Mouse (Mus musculus) forebrain, postnatal 0 days (tissue): ENCODE measurements around the gene Sobp. TPM values are rescaled to one million over a fixed set of nuclear protein-coding genes. Genes with fewer than 3 reads are reported as not detected.

Experiments
- ATAC-seq: fragments of 200-750 bp; cut with Nextera tagmentation; 2 replicates; pipeline ENCODE4 v1.8.0; 2017; ENCODE audit warnings: mild to moderate bottlenecking, moderate library complexity
- DNase-seq: peaks from one replicate; pipeline ENCODE4 v3.0.0-alpha.2; 2015
- H3K27ac ChIP-seq: fragments of 300-500 bp; sonication (generic); 2 replicates; pipeline ENCODE4 v1.5.1; 2014; ENCODE audit warnings: low read depth, mild to moderate bottlenecking, antibody characterized with exemption, low read length, moderate library complexity, mixed read lengths
- H3K27me3 ChIP-seq: fragments of 300-500 bp; sonication (generic); 2 replicates; pipeline ENCODE4 v1.6.1; 2014; ENCODE audit warnings: mild to moderate bottlenecking, low read length, mixed read lengths; ENCODE audit not compliant: insufficient read depth
- H3K36me3 ChIP-seq: fragments of 300-500 bp; sonication (generic); 2 replicates; pipeline ENCODE4 v1.6.1; 2014; ENCODE audit warnings: mild to moderate bottlenecking, moderate library complexity; ENCODE audit not compliant: insufficient read depth
- H3K4me1 ChIP-seq: fragments of 300-500 bp; sonication (generic); 2 replicates; pipeline ENCODE4 v1.6.1; 2014; ENCODE audit warnings: antibody characterized with exemption; ENCODE audit not compliant: insufficient read depth
- H3K4me2 ChIP-seq: fragments of 300-500 bp; sonication (generic); 2 replicates; pipeline ENCODE4 v1.6.1; 2014; ENCODE audit warnings: low read depth, mild to moderate bottlenecking, moderate library complexity
- H3K4me3 ChIP-seq: fragments of 300-500 bp; sonication (generic); 2 replicates; pipeline ENCODE4 v1.5.1; 2014; ENCODE audit warnings: low read depth, low read length, mixed read lengths
- H3K9ac ChIP-seq: fragments of 300-500 bp; sonication (generic); 2 replicates; pipeline ENCODE4 v1.6.1; 2014; ENCODE audit warnings: mild to moderate bottlenecking
- H3K9me3 ChIP-seq: fragments of 300-500 bp; sonication (generic); 2 replicates; pipeline ENCODE4 v1.6.1; 2016; ENCODE audit warnings: low read length
- CTCF ChIP-seq: sonication (generic); IDR thresholded peaks from 2 replicates; pipeline ENCODE4 v1.5.1; 2016; ENCODE audit warnings: antibody characterized with exemption, control low read depth, low read depth
- WGBS: fragments of 180-500 bp; shearing (Covaris S2); extraction: QIAGEN DNeasy Blood & Tissue Kit; methylation state at CpG from one replicate; pipeline ENCODE4 v1.1.7; 2014; 5-methylcytosine and 5-hydroxymethylcytosine counted together
- polyA plus RNA-seq: library from polyadenylated mRNA; unstranded; fragments of >200 nt; fragmentation: Nextera tagmentation; extraction: Ambion mirVana; gene quantifications from 2 replicates; pipeline ENCODE4 v1.2.1, GENCODE M21; 2015
- total RNA-seq: library from RNA; depleted of rRNA; stranded (reverse); fragments of >200 nt; gene quantifications from 2 replicates; pipeline ENCODE4 v1.2.3, GENCODE M21; 2014

The Sobp gene
- total and polyA plus RNA-seq, 2 experiments from 2014 or later, result 19.9 to 38.3 TPM

GRCm38 (mm10) chr10:43004174-43004734 is 170.1 kb downstream of the Sobp start:
- Histone ChIP-seq H3K36me3 (no peaks in the 10 kb centered on the region), H3K4me2 (no peak overlapping the region), H3K9me3 (no peaks in the 10 kb centered on the region), H3K4me3 (no peak overlapping the region), H3K27me3 (no peaks in the 10 kb centered on the region), H3K27ac (no peak overlapping the region), H3K4me1 (no peaks in the 10 kb centered on the region), H3K9ac (no peak overlapping the region)
- 91% methylated on average over 16 of the region's 16 CpGs for WGBS
- DNase-seq (no peak), ATAC-seq (no peak)
- 0 out of 2 replicates have a peak, but pooled peaks have one; percentile 9 for TF ChIP-seq CTCF

- Histone ChIP-seq H3K27me3 (no peaks in the 10 kb centered on the region), H3K27ac (no peak overlapping the region), H3K9ac (no peak overlapping the region), H3K9me3 (no peaks in the 10 kb centered on the region), H3K4me3 (no peak overlapping the region), H3K4me2 (no peak overlapping the region), H3K36me3 (no peaks in the 10 kb centered on the region), H3K4me1 (no peaks in the 10 kb centered on the region)
- DNase-seq, result no peak
- no peak for ATAC-seq
- WGBS, result 70% methylated on average over 5 of the region's 5 CpGs
- no peak for TF ChIP-seq CTCF
These were observed 170.9 kb downstream of the Sobp start for GRCm38 (mm10) chr10:43003466-43003757.

DNA sequence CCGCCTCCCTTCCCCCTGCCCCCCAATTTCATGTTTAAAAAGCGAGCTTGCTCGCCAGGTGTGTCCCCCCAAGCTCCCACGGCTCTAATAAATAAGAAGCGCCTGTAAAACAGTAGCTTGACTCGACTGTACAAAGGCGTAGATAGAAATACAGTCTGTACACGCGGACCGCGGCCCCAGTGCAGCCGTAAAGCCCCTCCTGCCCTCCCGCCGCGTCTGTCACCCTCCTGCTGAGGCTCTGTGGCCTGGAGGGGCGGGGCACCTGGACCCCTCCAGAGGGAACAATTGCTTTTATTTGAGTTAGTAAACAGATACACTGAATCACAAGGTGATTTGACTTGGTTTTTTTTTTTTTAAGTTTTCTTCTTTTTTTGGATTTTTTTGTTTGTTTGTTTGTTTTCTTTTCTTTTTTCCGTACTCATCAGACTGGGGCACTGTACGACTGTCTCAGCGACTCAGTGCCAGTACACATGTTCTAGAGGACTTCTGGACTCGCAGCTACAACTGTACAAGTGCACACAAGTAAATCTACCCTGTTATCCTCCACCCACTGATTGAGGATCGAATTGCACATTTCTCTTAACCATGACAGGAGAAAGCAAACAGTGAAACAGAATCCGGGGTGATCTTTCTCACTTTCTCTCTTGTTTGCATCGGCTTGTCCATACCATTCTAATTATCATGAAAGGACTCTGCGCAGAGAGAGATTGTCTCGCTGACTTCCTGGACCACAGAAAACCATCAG is 171.4 kb downstream of the Sobp start:
- DNase-seq (no peak), ATAC-seq (no peak)
- Histone ChIP-seq H3K9me3 (no peaks in the 10 kb centered on the region), H3K27ac (no peak overlapping the region), H3K4me1 (no peaks in the 10 kb centered on the region), H3K36me3 (no peaks in the 10 kb centered on the region), H3K4me2 (peak overlapping the region; percentile 31), H3K4me3 (no peak overlapping the region), H3K27me3 (no peaks in the 10 kb centered on the region), H3K9ac (no peak overlapping the region)
- WGBS, result 18% methylated on average over 25 of the region's 25 CpGs
- TF ChIP-seq CTCF, result no peak

GRCm38 (mm10) chr10:43002066-43002678 is 172.2 kb downstream of the Sobp start:
- no peaks in the 10 kb centered on the region for H3K27me3 ChIP-seq
- no peaks in the 10 kb centered on the region for H3K9me3 ChIP-seq
- DNase-seq, result no peak
- no peak for ATAC-seq
- no peaks in the 10 kb centered on the region for H3K4me1 ChIP-seq
- H3K27ac ChIP-seq, result no peak overlapping the region
- H3K9ac ChIP-seq, result no peak overlapping the region
- WGBS, result 24% methylated on average over 13 of the region's 13 CpGs
- H3K4me2 ChIP-seq, result peak overlapping the region; percentile 31
- H3K36me3 ChIP-seq, result no peaks in the 10 kb centered on the region
- H3K4me3 ChIP-seq, result no peak overlapping the region
- TF ChIP-seq CTCF, result no peak

DNA sequence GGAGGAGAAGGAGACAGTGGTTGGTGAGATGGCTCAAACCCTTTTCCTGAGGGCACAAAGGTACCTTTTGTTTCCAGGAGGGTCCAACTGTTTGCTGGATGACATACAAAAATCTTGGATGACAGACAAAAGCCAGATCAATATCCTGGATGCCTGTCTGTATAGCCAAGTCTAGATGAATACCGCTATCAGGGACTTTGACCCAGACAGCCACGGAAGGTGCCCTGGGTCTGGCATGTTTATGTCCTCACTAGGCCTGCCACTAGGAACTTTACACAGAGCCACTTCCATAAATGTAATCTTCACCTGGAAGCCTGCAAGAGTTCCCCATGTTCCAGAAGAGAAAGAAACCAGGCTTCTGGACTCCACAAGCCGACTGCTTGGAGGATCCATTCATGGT is 172.9 kb downstream of the Sobp start:
- no peak for TF ChIP-seq CTCF
- Histone ChIP-seq H3K4me2 (no peak overlapping the region), H3K9me3 (no peaks in the 10 kb centered on the region), H3K4me3 (no peak overlapping the region), H3K36me3 (no peaks in the 10 kb centered on the region), H3K9ac (no peak overlapping the region), H3K27ac (no peak overlapping the region), H3K27me3 (no peaks in the 10 kb centered on the region), H3K4me1 (no peaks in the 10 kb centered on the region)
- DNase-seq (no peak), ATAC-seq (no peak)
- WGBS, result 75% methylated on average over 3 of the region's 3 CpGs

GRCm38 (mm10) chr10:42999324-42999723 is 175.0 kb downstream of the Sobp start:
- peaks cover 4% of the 10 kb centered on the region; the same call in 1 of the 2 replicates for H3K4me1 ChIP-seq
- H3K4me2 ChIP-seq, result no peak overlapping the region
- peak; percentile 7 for ATAC-seq
- no peak for TF ChIP-seq CTCF
- H3K9me3 ChIP-seq, result no peaks in the 10 kb centered on the region
- DNase-seq, result no peak
- H3K27ac ChIP-seq, result no peak overlapping the region
- no peak overlapping the region for H3K9ac ChIP-seq
- no peaks in the 10 kb centered on the region for H3K36me3 ChIP-seq
- 93% methylated on average over 10 of the region's 10 CpGs for WGBS
- no peaks in the 10 kb centered on the region for H3K27me3 ChIP-seq
- no peak overlapping the region for H3K4me3 ChIP-seq

- H3K4me1 ChIP-seq, result peaks cover 14% of the 10 kb centered on the region; the same call in 1 of the 2 replicates
- H3K27me3 ChIP-seq, result no peaks in the 10 kb centered on the region
- no peak overlapping the region for H3K4me2 ChIP-seq
- no peak overlapping the region for H3K9ac ChIP-seq
- ATAC-seq (no peak), DNase-seq (no peak)
- no peaks in the 10 kb centered on the region for H3K36me3 ChIP-seq
- no peak for TF ChIP-seq CTCF
- H3K27ac ChIP-seq, result no peak overlapping the region
- H3K4me3 ChIP-seq, result no peak overlapping the region
- 93% methylated on average over 2 of the region's 2 CpGs for WGBS
- no peaks in the 10 kb centered on the region for H3K9me3 ChIP-seq
These were observed 177.1 kb downstream of the Sobp start for GRCm38 (mm10) chr10:42997278-42997677.
